Mouse (Mus musculus) right cerebral cortex, postnatal 4 days (tissue): ENCODE measurements around the gene Gm21637.
"Not testable (repeated sequence)": the region's sequence is repeated elsewhere in the genome, so short reads cannot be mapped to it uniquely, and the experiment has no call there.

Experiments
- DNase-seq: peaks from one replicate; pipeline ENCODE4 v3.0.0-alpha.2; 2022

The Gm21637 gene

DNA sequence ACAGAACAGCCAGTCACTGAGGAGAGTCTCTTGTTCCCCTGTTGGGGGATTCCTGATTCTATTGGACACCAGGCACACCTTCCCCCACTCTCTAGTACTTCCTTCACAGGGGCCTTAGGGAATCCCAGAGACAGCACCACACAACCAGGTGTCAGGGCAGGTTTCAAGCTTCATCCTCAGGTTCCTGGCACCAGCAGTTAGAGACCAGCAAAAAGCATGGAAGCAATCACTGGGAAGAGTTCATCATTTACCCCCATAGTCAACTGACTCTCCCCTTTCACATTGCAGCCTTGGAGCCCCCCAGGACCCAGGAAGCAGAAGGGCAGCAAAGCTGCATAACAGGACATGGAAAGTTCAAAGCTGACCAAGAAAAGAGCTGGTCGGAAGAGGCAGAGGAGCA lies at the start of gene Gm21637:
Gm21637 (plus strand) TSS at position 301 of the 400 bp plus-strand sequence.
- DNase-seq, result not testable (repeated sequence)
